Mouse (Mus musculus) right cerebral cortex, adult 2 months (tissue): Measurements from ENCODE around the gene Sntg2.

Experiments
- DNase-seq, 2 experiments: peaks; one replicate each; pipeline ENCODE4 v3.0.0; 2021 to 2022; ENCODE audit warnings: low spot score in 2 of 2

Gene Sntg2

GRCm38 (mm10) chr12:30202763-30203162 is 170.4 kb downstream of the Sntg2 start:
- no peak for DNase-seq

GRCm38 (mm10) chr12:30201031-30201430 is 172.1 kb downstream of the Sntg2 start:
- DNase-seq = peak in 1 of 2 experiments; percentile 44

DNA sequence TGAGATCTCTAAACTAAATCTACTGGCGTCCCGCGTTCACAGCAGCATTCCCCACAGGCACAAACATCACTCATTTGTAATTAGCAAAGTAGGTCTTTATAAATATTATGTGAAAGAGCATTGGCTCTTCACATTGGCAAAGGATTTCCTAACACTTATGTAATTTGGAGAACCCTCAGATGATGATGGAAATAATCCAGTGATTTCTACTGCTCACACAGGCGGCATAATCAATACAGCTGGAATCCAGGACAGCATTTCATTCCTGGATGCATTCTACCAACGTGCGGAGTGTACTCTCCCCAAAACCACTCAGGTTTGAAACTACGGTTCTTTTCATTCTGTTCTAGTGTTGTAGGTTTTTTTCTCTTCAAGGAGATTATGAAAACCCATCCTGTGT is 172.6 kb downstream of the Sntg2 start:
- no peak for DNase-seq

GRCm38 (mm10) chr12:30199735-30200134 is 173.4 kb downstream of the Sntg2 start:
- peak; percentile 59 for DNase-seq

GRCm38 (mm10) chr12:30198250-30198649 is 174.9 kb downstream of the Sntg2 start:
- DNase-seq = no peak

DNA sequence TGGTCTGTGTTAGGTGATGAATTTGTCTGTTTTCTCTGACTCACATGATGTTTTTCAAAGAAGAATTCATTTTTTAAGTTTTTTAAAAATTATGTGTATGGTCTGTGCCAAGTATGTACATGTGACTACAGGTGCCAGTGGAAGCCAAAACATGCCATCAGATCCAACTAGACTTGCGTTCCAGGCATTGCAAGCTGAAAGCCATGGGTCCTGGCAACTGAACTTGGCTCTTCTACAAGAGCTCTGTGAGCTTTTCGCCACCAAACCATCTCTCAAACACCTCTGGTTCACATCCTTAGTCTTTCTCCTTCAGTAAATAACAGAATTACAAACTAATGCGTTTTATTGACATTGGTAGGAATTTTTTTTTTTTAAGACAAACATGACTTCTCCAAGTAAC is 191.5 kb downstream of the Sntg2 start:
- no peak for DNase-seq

DNA sequence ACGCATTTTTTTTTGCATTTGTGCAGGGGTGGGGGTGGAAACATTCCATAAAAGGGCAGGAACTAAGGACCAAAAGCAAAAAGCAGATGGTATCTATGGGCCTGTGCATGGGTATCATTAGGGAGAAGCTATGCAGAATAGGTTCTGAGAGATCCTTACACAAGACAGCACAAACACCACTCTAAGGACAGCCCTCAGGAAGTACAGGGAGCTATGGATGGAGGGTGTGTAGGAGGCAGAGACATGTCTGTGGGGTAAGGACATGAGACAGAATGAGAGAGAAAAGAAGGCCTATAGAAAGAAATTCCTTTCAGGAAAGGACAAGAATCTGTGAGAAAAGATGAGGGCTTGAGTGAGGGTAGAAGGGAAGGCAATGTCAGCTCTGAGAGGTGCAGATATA is 193.6 kb downstream of the Sntg2 start:
- no peak for DNase-seq

DNA sequence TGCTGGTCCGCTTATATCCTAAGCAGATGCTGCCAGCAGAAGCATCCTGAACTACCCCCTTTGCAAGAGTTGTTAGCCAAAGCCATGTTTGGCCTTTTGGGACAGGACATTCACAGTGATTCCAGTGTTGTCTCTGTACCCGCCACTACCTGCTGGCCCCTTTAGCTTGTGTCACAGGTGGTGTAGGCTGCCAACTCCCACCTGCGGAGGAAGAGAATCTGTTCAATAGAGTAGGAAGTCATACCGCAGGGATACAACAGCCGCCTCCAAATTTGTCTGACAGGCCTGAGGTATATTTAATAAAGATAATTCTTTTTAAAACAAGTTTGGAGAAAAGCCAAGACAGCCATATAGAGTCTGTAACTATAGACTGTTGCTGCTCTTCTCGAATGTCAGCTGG is 195.2 kb downstream of the Sntg2 start:
- DNase-seq = no peak

DNA sequence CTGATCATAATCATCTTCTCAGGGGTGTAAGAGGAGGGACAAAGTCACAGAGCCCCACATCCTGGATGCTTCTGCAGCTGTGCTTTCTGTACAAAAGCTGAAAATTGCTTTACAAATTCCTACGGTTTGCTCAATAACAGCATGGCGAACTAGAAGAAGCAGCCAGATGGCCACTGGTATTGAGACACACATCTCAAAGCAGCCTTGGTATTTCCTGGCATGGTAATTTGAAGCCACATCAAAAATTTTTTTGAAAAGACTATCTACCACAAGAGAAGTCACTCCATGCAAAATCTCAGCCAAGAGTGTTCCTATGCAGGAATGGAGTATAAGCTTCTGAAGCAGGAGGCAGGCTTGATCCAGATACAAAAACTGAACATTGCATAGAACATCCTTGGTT is 195.6 kb downstream of the Sntg2 start:
- DNase-seq = no peak

DNA sequence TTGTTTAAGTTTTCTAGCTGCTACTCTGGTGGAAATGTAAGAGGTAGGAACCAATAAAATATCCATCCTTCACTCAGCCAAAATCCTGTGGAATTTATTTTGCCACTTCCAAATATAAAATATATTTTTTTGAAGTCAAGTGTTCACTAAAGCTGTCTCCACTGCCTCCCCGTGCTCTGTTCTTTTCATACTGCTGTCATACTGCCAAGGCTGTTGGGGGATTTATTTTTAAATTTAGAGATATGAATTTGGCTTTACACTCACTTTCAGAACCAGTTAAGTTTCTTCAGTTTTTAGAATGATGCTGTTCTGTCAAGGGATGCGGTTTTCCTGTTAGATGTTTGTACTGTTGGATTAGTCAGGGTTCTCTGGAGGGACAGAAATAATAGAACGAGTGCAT is 204.7 kb downstream of the Sntg2 start:
- DNase-seq = peak in 1 of 2 experiments; percentile 34

- DNase-seq = no peak
These were observed 208.6 kb downstream of the Sntg2 start for GRCm38 (mm10) chr12:30164538-30164937.

DNA sequence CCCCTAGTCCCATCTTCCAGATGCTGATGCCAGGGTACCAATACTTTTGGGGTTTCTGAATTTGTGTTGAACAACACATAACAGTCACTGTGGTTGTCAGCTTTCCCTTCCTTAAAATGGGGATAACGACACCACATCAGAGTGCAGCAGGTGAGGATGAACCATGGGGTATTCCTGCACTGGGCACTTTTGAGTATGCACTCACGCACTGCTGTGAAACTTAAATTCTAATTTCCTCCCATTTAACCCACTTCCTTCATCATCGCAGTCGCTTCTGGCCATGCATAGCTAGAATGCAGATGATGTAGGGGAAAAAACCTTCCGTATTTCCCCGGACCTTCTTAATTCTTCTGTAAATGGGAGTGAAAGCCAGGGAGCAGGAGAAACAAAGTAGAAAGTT is 209.2 kb downstream of the Sntg2 start:
- DNase-seq = no peak

GRCm38 (mm10) chr12:30161731-30162406 is 211.3 kb downstream of the Sntg2 start:
- no peak for DNase-seq

DNA sequence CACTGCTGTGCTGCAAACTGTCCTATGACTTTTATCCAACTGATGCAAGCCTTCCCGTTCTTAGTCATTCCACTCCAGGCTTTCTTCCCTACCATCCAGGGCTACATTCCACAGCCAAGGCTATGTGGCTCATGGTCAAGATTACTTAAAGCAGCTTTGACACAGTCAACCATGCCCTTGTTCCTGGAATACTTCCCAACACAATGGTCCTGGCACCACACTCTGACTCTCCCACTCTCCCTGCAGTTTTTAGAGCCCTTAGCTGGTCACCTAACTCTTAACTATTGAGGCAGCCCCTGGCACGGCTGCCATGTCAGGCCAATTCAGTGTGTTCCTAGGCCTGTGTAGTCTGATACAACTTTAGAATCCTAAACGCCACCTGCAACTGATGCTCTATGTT is 212.7 kb downstream of the Sntg2 start:
- no peak for DNase-seq

DNA sequence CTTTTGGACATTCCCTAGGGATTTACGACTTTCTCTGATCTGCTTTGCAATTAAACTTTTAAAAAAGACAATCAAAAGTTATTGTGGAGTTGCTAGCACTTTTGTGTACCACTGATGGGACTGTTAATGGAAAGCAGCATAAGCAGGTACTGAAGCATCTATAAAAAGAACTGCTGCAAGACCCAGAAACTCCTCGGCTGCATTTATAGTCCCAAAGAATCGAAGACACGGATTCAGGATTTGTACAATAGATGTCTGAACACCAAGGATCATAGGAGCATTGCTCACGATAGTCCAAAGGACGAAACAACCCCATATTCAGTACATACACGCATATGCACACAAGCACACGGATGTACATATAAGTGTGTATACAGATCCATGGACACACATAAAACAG is 213.4 kb downstream of the Sntg2 start:
- no peak for DNase-seq

GRCm38 (mm10) chr12:30154079-30154673 is 219.0 kb downstream of the Sntg2 start:
- peak in 1 of 2 experiments; percentile 17 for DNase-seq

GRCm38 (mm10) chr12:30142085-30142484 is 231.1 kb downstream of the Sntg2 start:
- DNase-seq = peak; percentile 35 to 53

- DNase-seq = no peak
These were observed 240.7 kb downstream of the Sntg2 start, which contains the start of gene Tpo for GRCm38 (mm10) chr12:30132524-30132923. Tpo (minus strand) TSS chr12:30132624.

- no peak for DNase-seq
These were observed 243.8 kb downstream of the Sntg2 start for GRCm38 (mm10) chr12:30129411-30129716.

GRCm38 (mm10) chr12:30128561-30129410 is 244.4 kb downstream of the Sntg2 start:
- peak; percentile 86 to 89 for DNase-seq
